Mouse (Mus musculus): ENCODE data around the gene Gm5726.
"Not testable (repeated sequence)": the region's sequence is repeated elsewhere in the genome, so short reads cannot be mapped to it uniquely, and the experiment has no call there.

Gene Gm5726

GRCm38 (mm10) chr7:20545657-20546056 is at the start of gene Gm5726:
Gene Gm5726 (minus strand): TSS chr7:20545757.
- not testable (repeated sequence) for DNase-seq (ENCODE audit: low spot score)

- DNase-seq (ENCODE audit: low spot score): not testable (repeated sequence)
Observed at GRCm38 (mm10) chr7:20576141-20576540, 30.6 kb upstream of the Gm5726 start, which contains the start of gene Gm4141. Gene Gm4141 (minus strand): TSS chr7:20576241.

GRCm38 (mm10) chr7:20533537-20533936 is 12.0 kb downstream of the Gm5726 start, which contains the start of gene Vmn1r104:
Gene Vmn1r104 (plus strand): TSS chr7:20533837.
- not testable (repeated sequence) for DNase-seq (ENCODE audit: low spot score)

- DNase-seq (ENCODE audit: low spot score): not testable (repeated sequence)
Observed at GRCm38 (mm10) chr7:20510434-20510833, 35.1 kb downstream of the Gm5726 start, which contains the start of gene Vmn1r103. Gene Vmn1r103 (minus strand): TSS chr7:20510534.
